In genomic region chr4:45064577-45064976, GRCm38 (mm10) we compare ENCODE assay signal across 14 mouse cellular contexts.
"Had no signal": no experiment of that assay in that cellular context is flagged by ENCODE, and none has a peak within 500 bp of the region (broad histone marks: within the 10 kb centered on the region; RNA-seq: fewer than 3 reads in every experiment).

No protein-coding gene starts in this region.

- H3K4me3 ChIP-seq: left cerebral cortex, adult 2 months; limb, embryonic 10.5 days; limb, embryonic 13.5 days; liver, embryonic 12.5 days; liver, embryonic 15.5 days had no signal

- H3K9me3 ChIP-seq: limb, embryonic 10.5 days; limb, embryonic 13.5 days; liver, embryonic 12.5 days; liver, embryonic 15.5 days had no signal

- DNase-seq: layer of hippocampus, postnatal 36 days; lung, adult 2 months; lung, postnatal 14 days; lung, postnatal 4 days; midbrain, embryonic 14.5 days; thymus, adult 18-20 months; thymus, postnatal 36 days had no signal

- H3K9ac ChIP-seq: limb, embryonic 13.5 days; liver, embryonic 12.5 days; liver, embryonic 15.5 days had no signal

- H3K27ac ChIP-seq: kidney, postnatal 0 days; left cerebral cortex, adult 2 months; limb, embryonic 10.5 days; limb, embryonic 13.5 days; liver, embryonic 12.5 days; liver, embryonic 15.5 days had no signal

- ATAC-seq: liver, embryonic 12.5 days had no signal

- H3K4me2 ChIP-seq: limb, embryonic 13.5 days; liver, embryonic 12.5 days; liver, embryonic 15.5 days; midbrain, embryonic 11.5 days had no signal

- H3K4me1 ChIP-seq: limb, embryonic 10.5 days had no signal

- H3K27me3 ChIP-seq: limb, embryonic 13.5 days; liver, embryonic 12.5 days; liver, embryonic 15.5 days had no signal
